Mouse (Mus musculus) MEL (cell line): ENCODE measurements around the gene 4930524J08Rik.

Source experiments
- BHLHE40 ChIP-seq: IDR thresholded peaks from 2 replicates; pipeline ENCODE4 v1.6.1; 2012; ENCODE audit warnings: low read depth, mild to moderate bottlenecking, inconsistent platforms, low read length, improper control_type of control experiment, borderline replicate concordance
- CHD2 ChIP-seq: IDR thresholded peaks from 2 replicates; pipeline ENCODE4 v1.6.1; 2011; ENCODE audit warnings: low read length, improper control_type of control experiment
- CTCF ChIP-seq, 3 experiments: IDR thresholded peaks in 2 of 3; conservative IDR thresholded peaks in 1 of 3; 2 replicates each; pipeline ENCODE4 v1.5.1; 2011 to 2012; ENCODE audit warnings: low read length in 3 of 3, low read depth in 2 of 3, mild to moderate bottlenecking in 2 of 3, improper control_type of control experiment in 1 of 3, inconsistent platforms in 1 of 3, mixed read lengths in 1 of 3, moderate library complexity in 1 of 3; ENCODE audit not compliant: control insufficient read depth in 1 of 3, insufficient read depth in 1 of 3, poor library complexity in 1 of 3, severe bottlenecking in 1 of 3
- ELF1 ChIP-seq: IDR thresholded peaks from 2 replicates; pipeline ENCODE4 v1.6.1; 2014; ENCODE audit warnings: low read depth, mild to moderate bottlenecking, inconsistent platforms, low read length, improper control_type of control experiment, moderate library complexity
- POLR2A ChIP-seq, 2 experiments: IDR thresholded peaks; 2 replicates each; pipeline ENCODE4 v1.6.1; 2011 to 2012; ENCODE audit warnings: low read length in 2 of 2, mild to moderate bottlenecking in 2 of 2, control low read depth in 1 of 2, improper control_type of control experiment in 1 of 2, low read depth in 1 of 2, moderate library complexity in 1 of 2; ENCODE audit not compliant: control insufficient read depth in 1 of 2, insufficient read depth in 1 of 2, poor library complexity in 1 of 2
- POLR2AphosphoS2 ChIP-seq: IDR thresholded peaks from 2 replicates; pipeline ENCODE4 v1.6.1; 2011; ENCODE audit warnings: low read length, improper control_type of control experiment
- TCF12 ChIP-seq: IDR thresholded peaks from 2 replicates; pipeline ENCODE4 v1.6.1; 2014; ENCODE audit warnings: low read depth, mild to moderate bottlenecking, inconsistent platforms, low read length, improper control_type of control experiment, moderate library complexity
- ZC3H11A ChIP-seq: IDR thresholded peaks from 2 replicates; pipeline ENCODE4 v1.6.1; 2012; ENCODE audit warnings: low read depth, mild to moderate bottlenecking, inconsistent platforms, low read length, improper control_type of control experiment

GRCm38 (mm10) chr5:100006324-100007039, 27.6 kb downstream of the 4930524J08Rik start:
- TF ChIP-seq BHLHE40 (0 out of 2 replicates have a peak, but pooled peaks have one; percentile 32), CTCF (IDR thresholded peaks at IDR 0.05 in 2 of 3, conservative IDR thresholded peaks at IDR 0.05 in 1 of 3; ENCODE audit: control insufficient read depth in 1 of 3, insufficient read depth in 1 of 3, low read depth in 2 of 3, low read length in 3 of 3, poor library complexity in 1 of 3, severe bottlenecking in 1 of 3) (no peak), POLR2AphosphoS2 (no peak), TCF12 (peak; percentile 94), ELF1 (0 out of 2 replicates have a peak, but pooled peaks have one; percentile 6), POLR2A (IDR thresholded peaks at IDR 0.05; ENCODE audit: control insufficient read depth in 1 of 2, insufficient read depth in 1 of 2, low read depth in 1 of 2, low read length in 2 of 2, poor library complexity in 1 of 2) (no peak), ZC3H11A (no peak), CHD2 (no peak)
